Mouse (Mus musculus) ZHBTc4 (cell line): ENCODE results near the gene Nat8f1.
"Not testable (repeated sequence)": the region's sequence is repeated elsewhere in the genome, so short reads cannot be mapped to it uniquely, and the experiment has no call there.

Source experiments
- DNase-seq: peaks from one replicate; pipeline ENCODE4 v3.0.0-alpha.2; 2011; ENCODE audit warnings: low read depth, low spot score

Gene Nat8f1

GRCm38 (mm10) chr6:85908341-85908740 lies 7.1 kb downstream of the Nat8f1 start:
- no peak for DNase-seq

GRCm38 (mm10) chr6:85906911-85907351 lies 8.6 kb downstream of the Nat8f1 start:
- DNase-seq = not testable (repeated sequence)

- DNase-seq = peak; percentile 81
Observed at GRCm38 (mm10) chr6:85904642-85905061, 10.8 kb downstream of the Nat8f1 start, which contains the start of gene Nat8f4. Gene Nat8f4 (minus strand): TSS chr6:85904884.

GRCm38 (mm10) chr6:85902303-85902702 lies 13.2 kb downstream of the Nat8f1 start:
- no peak for DNase-seq

GRCm38 (mm10) chr6:85898596-85899475 lies 16.7 kb downstream of the Nat8f1 start:
- not testable (repeated sequence) for DNase-seq

- DNase-seq = peak; percentile 78
Observed at GRCm38 (mm10) chr6:85895061-85895648, 20.3 kb downstream of the Nat8f1 start.

GRCm38 (mm10) chr6:85888961-85889360 lies 26.5 kb downstream of the Nat8f1 start:
- DNase-seq = peak; percentile 59

- peak; percentile 22 for DNase-seq
Observed at GRCm38 (mm10) chr6:85884311-85884710, 31.2 kb downstream of the Nat8f1 start.

- DNase-seq = peak; percentile 57
Observed at GRCm38 (mm10) chr6:85883246-85883645, 32.2 kb downstream of the Nat8f1 start.

- not testable (repeated sequence) for DNase-seq
Observed at GRCm38 (mm10) chr6:85869006-85869405, 46.5 kb downstream of the Nat8f1 start, which contains the start of gene Nat8f2. Gene Nat8f2 (minus strand): TSS chr6:85869158.

GRCm38 (mm10) chr6:85867726-85868690 lies 47.5 kb downstream of the Nat8f1 start:
- DNase-seq = no peak

- DNase-seq = not testable (repeated sequence)
Observed at GRCm38 (mm10) chr6:85866995-85867394, 48.5 kb downstream of the Nat8f1 start.

- not testable (repeated sequence) for DNase-seq
Observed at GRCm38 (mm10) chr6:85866166-85866565, 49.3 kb downstream of the Nat8f1 start.

GRCm38 (mm10) chr6:85864900-85865639 lies 50.4 kb downstream of the Nat8f1 start:
- DNase-seq = not testable (repeated sequence)

GRCm38 (mm10) chr6:85863840-85864239 lies 51.6 kb downstream of the Nat8f1 start:
- DNase-seq = no peak

- DNase-seq = no peak
Observed at GRCm38 (mm10) chr6:85863136-85863535, 52.4 kb downstream of the Nat8f1 start.

- no peak for DNase-seq
Observed at GRCm38 (mm10) chr6:85862565-85862964, 52.9 kb downstream of the Nat8f1 start.

- DNase-seq = no peak
Observed at GRCm38 (mm10) chr6:85861247-85861646, 54.2 kb downstream of the Nat8f1 start.
